Mouse (Mus musculus): ENCODE data around the gene Mgat1. TPM values are rescaled to one million over a fixed set of nuclear protein-coding genes. Genes with fewer than 3 reads are reported as not detected.
A peak's percentile ranks its signal among the peaks of the same experiment; 100 is the strongest.
"Not testable (repeated sequence)": the region's sequence is repeated elsewhere in the genome, so short reads cannot be mapped to it uniquely, and the experiment has no call there.

Gene Mgat1
- 65.9 and 70.1 TPM in 2 replicates for polyA plus RNA-seq (2015; fragmentation: Nextera tagmentation; extraction: Ambion mirVana)

GRCm38 (mm10) chr11:49243727-49244594 is at the start of gene Mgat1:
Gene Mgat1 (plus strand): TSS chr11:49244191.
- Histone ChIP-seq H3K27ac (ENCODE audit: low read length) (peak within 1 kb of the TSS; percentile 92), H3K36me3 (ENCODE audit: control insufficient read depth, insufficient read depth, low read length) (no peaks in the 10 kb centered on the region), H3K4me1 (ENCODE audit: control insufficient read depth, insufficient read depth, low read length) (peaks cover 34% of the 10 kb centered on the region), H3K27me3 (ENCODE audit: control insufficient read depth, insufficient read depth, low read length) (no peaks in the 10 kb centered on the region), H3K4me2 (ENCODE audit: low read depth, low read length) (peak within 1 kb of the TSS; percentile 83), H3K9me3 (replicated peaks; ENCODE audit: control insufficient read depth, low read length) (no peaks in the 10 kb centered on the region), H3K4me3 (replicated peaks; ENCODE audit: low read length) (peak within 1 kb of the TSS; percentile 63), H3K9ac (ENCODE audit: low read length) (peak within 1 kb of the TSS; percentile 85)
- ATAC-seq (ENCODE audit: insufficient read depth, low FRiP score): peak; percentile 93
- under 1% methylated on average over 59 of the region's 60 CpGs for WGBS

DNA sequence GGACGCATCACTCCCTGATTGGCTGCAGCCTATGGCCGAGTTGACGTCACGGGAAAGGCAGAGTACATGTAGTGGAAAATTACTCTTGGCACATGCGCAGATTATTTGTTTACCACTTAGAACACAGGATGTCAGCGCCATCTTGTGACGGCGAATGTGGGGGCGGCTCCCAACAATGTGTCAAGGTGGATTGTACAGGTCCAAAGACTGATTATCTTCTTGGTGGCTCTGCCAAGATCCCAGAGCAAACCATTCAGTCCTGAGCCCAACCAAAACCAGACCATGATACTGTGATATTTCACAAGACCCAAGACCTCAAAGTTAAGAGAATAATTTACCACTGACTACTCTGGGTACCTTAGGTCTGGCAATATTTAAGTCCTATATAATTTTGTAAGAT is 49.2 kb upstream of the Mgat1 start:
- H3K27me3 ChIP-seq (ENCODE audit: control insufficient read depth, insufficient read depth, low read length); H3K9ac ChIP-seq (ENCODE audit: low read length); H3K4me3 ChIP-seq (replicated peaks; ENCODE audit: low read length); H3K4me1 ChIP-seq (ENCODE audit: control insufficient read depth, insufficient read depth, low read length); H3K36me3 ChIP-seq (ENCODE audit: control insufficient read depth, insufficient read depth, low read length); ATAC-seq (ENCODE audit: insufficient read depth, low FRiP score); H3K9me3 ChIP-seq (replicated peaks; ENCODE audit: control insufficient read depth, low read length); H3K27ac ChIP-seq (ENCODE audit: low read length); H3K4me2 ChIP-seq (ENCODE audit: low read depth, low read length): not testable (repeated sequence)
- WGBS: 93% methylated on average over 9 of the region's 9 CpGs

- H3K9ac ChIP-seq (ENCODE audit: low read length): no peak overlapping the region
- H3K4me2 ChIP-seq (ENCODE audit: low read depth, low read length): no peak overlapping the region
- H3K36me3 ChIP-seq (ENCODE audit: control insufficient read depth, insufficient read depth, low read length): no peaks in the 10 kb centered on the region
- no peak overlapping the region for H3K4me3 ChIP-seq (replicated peaks; ENCODE audit: low read length)
- no peaks in the 10 kb centered on the region for H3K4me1 ChIP-seq (ENCODE audit: control insufficient read depth, insufficient read depth, low read length)
- 77% methylated on average over 7 of the region's 7 CpGs for whole genome bisulfite sequencing
- no peaks in the 10 kb centered on the region for H3K9me3 ChIP-seq (replicated peaks; ENCODE audit: control insufficient read depth, low read length)
- H3K27ac ChIP-seq (ENCODE audit: low read length): no peak overlapping the region
- H3K27me3 ChIP-seq (ENCODE audit: control insufficient read depth, insufficient read depth, low read length): no peaks in the 10 kb centered on the region
- no peak for ATAC-seq (ENCODE audit: insufficient read depth, low FRiP score)
Measured at GRCm38 (mm10) chr11:49195819-49196322, 48.1 kb upstream of the Mgat1 start.

DNA sequence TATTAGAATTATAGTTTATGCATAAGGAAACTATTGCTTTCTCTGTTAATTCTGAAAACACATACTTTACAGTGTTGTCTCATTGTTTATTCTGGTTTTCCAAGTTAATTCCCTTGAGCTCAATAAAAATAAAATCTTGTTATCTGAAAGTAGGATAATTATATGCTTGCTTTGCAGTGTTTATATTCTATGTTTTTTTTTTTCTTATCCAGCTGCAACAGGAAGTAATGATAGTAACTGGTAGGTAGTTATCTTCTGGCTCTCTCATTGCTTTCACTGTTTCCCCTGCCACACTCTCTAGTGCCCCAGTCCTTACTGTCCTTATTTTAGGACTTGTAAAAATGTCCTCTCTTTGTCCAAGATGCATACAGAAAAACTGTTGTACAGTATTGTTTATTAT is 43.3 kb upstream of the Mgat1 start:
- no peak overlapping the region for H3K4me2 ChIP-seq (ENCODE audit: low read depth, low read length)
- peaks cover 13% of the 10 kb centered on the region for H3K4me1 ChIP-seq (ENCODE audit: control insufficient read depth, insufficient read depth, low read length)
- no peak overlapping the region for H3K4me3 ChIP-seq (replicated peaks; ENCODE audit: low read length)
- no peak for ATAC-seq (ENCODE audit: insufficient read depth, low FRiP score)
- no peak overlapping the region for H3K9ac ChIP-seq (ENCODE audit: low read length)
- no peak overlapping the region for H3K27ac ChIP-seq (ENCODE audit: low read length)
- no peaks in the 10 kb centered on the region for H3K36me3 ChIP-seq (ENCODE audit: control insufficient read depth, insufficient read depth, low read length)
- no peaks in the 10 kb centered on the region for H3K27me3 ChIP-seq (ENCODE audit: control insufficient read depth, insufficient read depth, low read length)
- no peaks in the 10 kb centered on the region for H3K9me3 ChIP-seq (replicated peaks; ENCODE audit: control insufficient read depth, low read length)

GRCm38 (mm10) chr11:49201142-49201541 is 42.8 kb upstream of the Mgat1 start:
- H3K36me3 ChIP-seq (ENCODE audit: control insufficient read depth, insufficient read depth, low read length): no peaks in the 10 kb centered on the region
- no peak overlapping the region for H3K27ac ChIP-seq (ENCODE audit: low read length)
- no peak overlapping the region for H3K9ac ChIP-seq (ENCODE audit: low read length)
- no peak overlapping the region for H3K4me2 ChIP-seq (ENCODE audit: low read depth, low read length)
- no peaks in the 10 kb centered on the region for H3K9me3 ChIP-seq (replicated peaks; ENCODE audit: control insufficient read depth, low read length)
- H3K27me3 ChIP-seq (ENCODE audit: control insufficient read depth, insufficient read depth, low read length): no peaks in the 10 kb centered on the region
- H3K4me3 ChIP-seq (replicated peaks; ENCODE audit: low read length): no peak overlapping the region
- H3K4me1 ChIP-seq (ENCODE audit: control insufficient read depth, insufficient read depth, low read length): peaks cover 13% of the 10 kb centered on the region
- no peak for ATAC-seq (ENCODE audit: insufficient read depth, low FRiP score)

DNA sequence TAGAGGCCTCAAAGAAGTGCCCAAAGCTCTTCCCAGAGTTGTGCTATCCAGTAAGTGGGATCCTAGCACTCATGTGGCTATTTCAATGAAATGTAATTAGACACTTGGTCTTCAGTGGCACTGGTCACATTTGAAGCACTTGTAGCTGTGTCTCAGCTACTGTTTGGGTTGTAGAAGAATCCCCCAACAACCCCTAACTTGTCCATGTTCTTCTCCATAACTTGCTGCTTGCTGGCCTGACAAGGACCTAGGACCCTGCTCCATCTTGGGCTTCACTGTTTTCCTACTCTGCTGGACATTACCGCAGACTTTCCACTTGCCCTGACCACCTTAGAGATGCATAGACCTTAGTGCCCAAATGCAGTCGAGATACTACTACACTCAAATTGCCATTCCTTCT is 41.9 kb upstream of the Mgat1 start:
- no peaks in the 10 kb centered on the region for H3K36me3 ChIP-seq (ENCODE audit: control insufficient read depth, insufficient read depth, low read length)
- H3K9ac ChIP-seq (ENCODE audit: low read length): peak overlapping the region; percentile 98
- H3K27ac ChIP-seq (ENCODE audit: low read length): peak overlapping the region; percentile 99
- peak overlapping the region; percentile 84 for H3K4me2 ChIP-seq (ENCODE audit: low read depth, low read length)
- H3K9me3 ChIP-seq (replicated peaks; ENCODE audit: control insufficient read depth, low read length): no peaks in the 10 kb centered on the region
- H3K4me1 ChIP-seq (ENCODE audit: control insufficient read depth, insufficient read depth, low read length): peaks cover 13% of the 10 kb centered on the region
- H3K27me3 ChIP-seq (ENCODE audit: control insufficient read depth, insufficient read depth, low read length): no peaks in the 10 kb centered on the region
- WGBS: 53% methylated on average over 2 of the region's 2 CpGs
- ATAC-seq (ENCODE audit: insufficient read depth, low FRiP score): no peak
- H3K4me3 ChIP-seq (replicated peaks; ENCODE audit: low read length): peak overlapping the region; percentile 85

- peak overlapping the region; percentile 99 for H3K27ac ChIP-seq (ENCODE audit: low read length)
- H3K36me3 ChIP-seq (ENCODE audit: control insufficient read depth, insufficient read depth, low read length): no peaks in the 10 kb centered on the region
- WGBS: 2% methylated on average over 10 of the region's 10 CpGs
- peak overlapping the region; percentile 98 for H3K9ac ChIP-seq (ENCODE audit: low read length)
- peak overlapping the region; percentile 85 for H3K4me3 ChIP-seq (replicated peaks; ENCODE audit: low read length)
- peak overlapping the region; percentile 84 for H3K4me2 ChIP-seq (ENCODE audit: low read depth, low read length)
- ATAC-seq (ENCODE audit: insufficient read depth, low FRiP score): peak; percentile 29; the same call in 1 of the 2 replicates
- no peaks in the 10 kb centered on the region for H3K27me3 ChIP-seq (ENCODE audit: control insufficient read depth, insufficient read depth, low read length)
- peaks cover 13% of the 10 kb centered on the region for H3K4me1 ChIP-seq (ENCODE audit: control insufficient read depth, insufficient read depth, low read length)
- no peaks in the 10 kb centered on the region for H3K9me3 ChIP-seq (replicated peaks; ENCODE audit: control insufficient read depth, low read length)
Measured at GRCm38 (mm10) chr11:49202523-49203061, 41.4 kb upstream of the Mgat1 start.

- Histone ChIP-seq H3K27me3 (ENCODE audit: control insufficient read depth, insufficient read depth, low read length) (no peaks in the 10 kb centered on the region), H3K4me3 (replicated peaks; ENCODE audit: low read length) (peak within 1 kb of the TSS; percentile 85), H3K4me2 (ENCODE audit: low read depth, low read length) (peak within 1 kb of the TSS; percentile 84), H3K9ac (ENCODE audit: low read length) (peak within 1 kb of the TSS; percentile 98), H3K36me3 (ENCODE audit: control insufficient read depth, insufficient read depth, low read length) (no peaks in the 10 kb centered on the region), H3K4me1 (ENCODE audit: control insufficient read depth, insufficient read depth, low read length) (peaks cover 13% of the 10 kb centered on the region), H3K27ac (ENCODE audit: low read length) (peak within 1 kb of the TSS; percentile 99), H3K9me3 (replicated peaks; ENCODE audit: control insufficient read depth, low read length) (no peaks in the 10 kb centered on the region)
- peak; percentile 90 for ATAC-seq (ENCODE audit: insufficient read depth, low FRiP score)
- under 1% methylated on average over 41 of the region's 47 CpGs for WGBS
Measured at GRCm38 (mm10) chr11:49203129-49203768, 40.7 kb upstream of the Mgat1 start, which contains the start of gene Zfp62. Gene Zfp62 (plus strand): TSS chr11:49203292.
